Mouse (Mus musculus) kidney, adult 11 months (tissue): Measurements from ENCODE around the gene Kank1.

Source experiments
- DNase-seq: peaks from one replicate; pipeline ENCODE4 v3.0.0; 2022

The Kank1 gene

DNA sequence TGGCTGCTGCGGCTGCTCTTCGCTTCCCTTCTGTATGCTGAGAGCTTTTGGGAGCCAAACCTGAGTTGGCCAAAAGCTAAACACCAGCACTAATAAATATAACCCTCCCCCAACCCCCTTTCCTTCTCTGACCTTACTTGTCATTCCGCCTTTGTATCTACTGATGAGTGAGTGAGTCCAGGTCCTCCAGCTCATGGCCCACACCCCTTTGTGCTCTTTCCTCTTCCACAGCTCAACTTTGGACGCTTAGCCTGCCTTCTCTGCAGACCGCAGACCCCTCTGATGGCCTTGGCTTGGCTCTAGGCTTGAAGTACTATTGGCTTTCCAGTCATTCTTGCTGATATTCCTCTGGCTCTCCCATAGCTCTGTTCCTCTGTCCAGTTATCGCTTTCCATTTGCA, 16.4 kb downstream of the Kank1 start:
- DNase-seq, result no peak

DNA sequence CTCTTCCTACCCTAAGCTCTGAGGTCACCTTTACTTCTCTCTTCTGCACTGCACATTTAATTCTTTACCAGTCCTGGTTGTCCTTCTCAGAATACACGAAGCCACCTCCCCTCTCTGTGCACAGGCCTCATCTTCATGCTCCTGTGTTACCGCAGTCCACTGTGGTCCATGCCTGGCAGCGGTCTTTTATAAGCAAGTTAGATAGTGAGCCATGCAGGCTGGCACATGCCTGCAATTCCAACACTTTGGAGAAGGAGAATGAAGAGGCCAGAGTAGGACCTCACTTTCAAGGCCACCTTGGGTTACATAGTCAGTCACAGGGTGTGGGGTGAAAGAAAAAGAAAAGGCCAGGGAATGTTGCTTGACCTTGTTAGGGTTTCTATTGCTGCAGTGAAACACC, 16.9 kb downstream of the Kank1 start:
- DNase-seq, result no peak

DNA sequence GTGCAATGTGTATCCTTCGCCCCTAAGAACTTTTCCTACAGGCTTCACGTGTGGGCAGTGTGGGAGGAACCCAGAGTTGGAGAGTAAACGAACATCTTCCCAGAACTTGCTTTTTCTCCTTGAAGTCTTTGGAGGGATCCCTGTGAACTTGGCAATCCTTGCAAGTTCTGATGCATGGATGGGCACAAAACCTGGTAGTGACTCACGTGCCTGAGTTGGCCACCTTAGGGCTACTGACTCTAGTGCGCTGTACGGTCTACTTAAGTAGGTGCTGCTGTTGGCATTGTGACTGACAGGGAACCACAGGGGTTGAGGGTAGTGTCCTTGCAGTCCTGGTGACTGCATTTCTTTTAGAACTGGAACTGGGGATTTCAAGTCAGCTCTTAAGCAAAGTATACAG, 21.5 kb downstream of the Kank1 start:
- DNase-seq, result no peak

DNA sequence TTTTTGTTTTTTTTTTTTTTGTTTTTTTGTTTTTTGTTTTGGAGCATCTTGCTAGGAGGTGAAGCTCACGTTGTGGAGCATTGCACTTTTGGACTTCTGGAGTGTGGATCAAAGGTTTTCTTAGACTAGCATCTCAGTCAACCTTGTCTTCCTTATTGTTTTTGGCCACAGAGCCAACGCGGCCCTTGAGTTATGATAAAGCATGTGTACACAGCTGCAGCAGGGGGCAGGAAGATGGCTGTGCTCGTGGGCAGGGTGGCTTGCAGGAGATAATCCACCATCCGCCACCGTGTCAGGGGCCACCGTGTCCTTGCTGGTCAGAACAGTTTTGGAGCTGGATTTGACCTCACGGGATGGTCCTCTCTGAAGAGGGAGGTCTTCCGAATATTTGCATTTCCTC, 29.4 kb downstream of the Kank1 start:
- DNase-seq, result no peak

DNA sequence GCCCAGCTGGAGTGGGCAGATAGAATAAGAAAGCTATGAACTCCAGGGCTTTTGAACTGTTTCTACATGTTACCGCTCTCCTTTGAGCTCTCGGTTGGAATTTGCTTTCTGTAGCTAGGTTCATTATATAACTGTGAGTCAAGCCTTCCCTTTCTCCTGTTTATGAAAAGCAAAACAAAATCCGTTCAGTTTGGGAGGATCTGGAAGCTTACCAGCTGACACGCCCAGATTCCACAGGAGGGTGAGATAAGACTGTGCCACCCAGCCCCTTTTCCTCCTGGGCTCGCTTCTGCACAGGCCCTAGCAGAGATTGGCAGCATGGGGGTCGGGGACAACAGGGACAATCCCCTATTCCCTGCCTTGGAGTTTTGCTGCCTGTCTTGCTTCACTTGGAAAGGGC, 30.5 kb downstream of the Kank1 start:
- no peak for DNase-seq

DNA sequence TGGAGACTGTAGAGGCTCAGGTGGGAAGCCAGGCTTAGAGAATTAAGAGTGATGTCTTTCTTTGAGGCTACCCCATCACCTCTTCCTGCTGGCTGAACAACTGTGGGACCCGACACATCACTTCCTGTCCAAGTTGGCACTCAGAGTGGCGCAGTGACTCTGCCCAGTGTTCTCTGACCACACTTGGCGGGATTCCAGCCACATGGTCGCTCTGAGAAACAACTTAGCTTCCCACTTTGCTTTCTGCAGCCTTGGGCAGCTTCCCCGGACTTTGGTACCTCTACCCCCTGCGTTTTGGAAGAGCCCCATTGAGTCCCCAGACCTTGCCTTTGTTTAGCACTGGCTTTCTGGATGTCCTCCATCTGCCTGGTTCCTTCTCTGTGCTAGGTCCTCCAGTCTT, 31.8 kb downstream of the Kank1 start:
- DNase-seq, result peak; percentile 88

DNA sequence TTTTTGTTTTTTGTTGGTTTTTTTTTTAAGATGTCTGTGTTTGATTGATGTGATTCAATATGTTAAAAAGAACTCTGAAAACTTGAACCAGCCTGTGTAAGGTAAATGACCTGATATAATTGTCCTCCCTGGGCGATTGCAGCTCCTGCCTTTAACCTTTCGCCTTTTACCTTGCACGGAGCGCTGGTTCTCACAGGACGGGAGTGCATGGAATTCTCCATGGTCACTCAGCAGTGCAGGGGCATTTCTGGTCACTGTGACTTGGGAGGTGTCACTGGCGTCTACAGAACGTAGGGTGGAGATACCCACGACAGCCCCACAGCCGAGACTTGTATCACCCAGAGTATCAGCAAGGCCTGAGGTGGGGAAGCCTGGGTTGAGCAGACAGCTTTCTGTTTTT, 34.8 kb downstream of the Kank1 start:
- DNase-seq, result no peak

DNA sequence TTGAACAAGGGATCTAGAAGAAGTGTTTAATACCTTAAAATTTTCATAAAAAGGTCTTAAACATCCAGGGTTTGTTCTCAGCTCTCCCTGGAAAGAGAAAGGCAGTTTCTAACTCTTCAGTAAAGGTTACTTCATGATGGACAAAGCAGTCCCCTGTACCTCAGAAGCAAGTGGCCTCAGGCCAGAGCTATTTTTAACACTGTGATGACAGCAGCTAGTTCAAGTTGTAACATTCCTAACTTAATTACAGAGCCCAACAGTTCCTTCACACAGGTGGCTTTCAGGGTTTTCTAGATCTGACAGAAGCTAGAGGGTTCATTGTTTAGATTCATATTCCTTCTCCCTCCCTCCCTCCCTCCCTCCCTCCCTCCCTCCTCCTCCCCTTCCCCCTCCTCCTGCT, 36.4 kb downstream of the Kank1 start:
- DNase-seq, result peak; percentile 62

DNA sequence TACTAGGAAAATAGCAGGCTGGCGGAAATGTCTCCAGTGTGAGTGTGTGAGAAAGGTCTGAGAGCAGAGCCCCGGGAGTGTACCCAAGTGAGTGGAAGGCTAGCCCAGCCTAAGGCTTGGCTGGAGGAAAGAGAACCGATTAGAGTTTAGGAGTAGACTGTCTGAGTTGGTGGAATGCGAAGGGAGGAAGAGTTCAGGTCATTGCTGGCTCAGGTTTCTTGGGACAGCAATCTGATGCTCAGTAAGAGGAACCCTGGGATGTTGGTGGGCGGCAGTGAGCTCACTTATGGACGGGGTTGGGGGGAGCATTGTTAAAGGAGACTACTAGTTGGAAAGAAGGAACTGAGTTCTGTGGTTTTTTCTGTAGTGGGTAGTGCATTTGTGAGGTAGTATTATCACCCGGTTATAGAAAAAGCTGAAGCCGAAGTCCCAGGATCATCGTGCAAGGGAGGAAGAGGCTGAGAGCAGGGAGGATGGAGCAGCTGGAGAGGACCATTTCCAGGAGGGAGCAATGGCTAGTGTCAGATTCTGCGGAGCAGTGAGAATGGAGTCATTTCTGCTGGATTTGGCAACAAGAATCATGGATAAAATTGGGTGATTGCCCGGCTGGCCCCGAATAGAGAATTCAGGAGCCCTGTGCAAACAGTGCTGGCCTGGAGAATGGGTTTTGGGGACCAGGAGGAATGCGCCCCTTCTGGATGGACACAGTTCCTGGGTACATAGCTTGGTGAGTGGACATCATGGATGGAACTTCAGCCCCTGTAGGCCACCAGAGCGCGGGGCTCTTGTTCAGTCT, 40.0 kb downstream of the Kank1 start:
- no peak for DNase-seq

DNA sequence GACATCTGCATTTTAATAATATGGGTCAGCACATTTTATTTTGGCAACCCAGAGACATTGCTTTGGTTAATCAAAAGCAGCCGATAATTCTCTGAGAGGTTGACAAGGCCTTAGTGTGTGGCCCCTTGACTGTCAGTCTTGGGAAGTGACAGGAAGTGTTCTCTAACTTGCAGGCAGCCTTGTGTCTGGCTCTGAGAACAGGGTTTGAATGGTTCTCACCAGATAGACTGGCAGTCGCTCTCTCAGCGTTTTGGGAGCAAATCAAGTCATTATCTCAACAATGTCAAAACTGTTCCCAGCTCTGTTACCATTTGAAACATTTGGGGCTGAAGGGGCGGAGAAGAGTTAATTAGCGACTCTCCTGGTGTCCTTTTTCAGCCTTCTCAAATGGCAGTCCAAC, 41.0 kb downstream of the Kank1 start:
- no peak for DNase-seq

DNA sequence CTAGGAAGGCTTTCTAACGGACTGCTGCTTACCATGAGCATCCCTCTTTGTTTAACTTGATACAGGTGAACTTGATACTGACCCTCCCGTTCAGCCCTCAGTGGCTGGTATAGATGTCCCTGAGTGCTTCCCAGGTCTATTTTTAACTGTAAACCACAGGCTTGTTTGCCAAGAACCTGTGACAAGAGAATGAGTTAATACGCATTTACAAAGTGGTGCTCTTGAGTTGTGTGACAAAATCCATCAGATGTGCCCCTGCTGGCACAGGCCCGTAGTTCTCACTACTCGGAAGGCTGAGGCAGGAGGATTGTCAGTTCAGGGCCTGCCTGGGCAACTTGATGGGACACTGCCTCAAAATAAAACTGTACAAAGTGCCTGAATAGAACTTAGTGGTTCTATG, 42.8 kb downstream of the Kank1 start:
- DNase-seq, result no peak

DNA sequence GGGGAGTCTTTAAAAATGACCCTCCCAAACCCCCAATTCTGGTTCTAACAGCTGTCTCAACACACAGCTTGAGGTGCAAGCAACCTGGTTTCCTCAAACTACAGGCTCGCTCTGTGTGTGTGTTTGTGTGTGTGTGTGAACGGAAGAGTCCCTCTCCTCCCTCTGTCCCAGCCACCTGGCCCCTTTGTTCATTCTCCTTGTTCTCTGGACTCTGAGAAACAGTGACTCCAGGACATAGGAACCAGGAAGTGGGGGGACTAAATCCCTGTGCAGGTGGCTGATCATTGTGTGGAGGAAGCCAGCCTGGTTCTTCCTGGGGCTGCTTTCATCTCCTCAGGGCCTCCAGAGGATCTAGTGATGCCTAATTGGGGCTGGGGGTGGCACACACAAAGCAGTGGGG, 46.9 kb downstream of the Kank1 start:
- no peak for DNase-seq

DNA sequence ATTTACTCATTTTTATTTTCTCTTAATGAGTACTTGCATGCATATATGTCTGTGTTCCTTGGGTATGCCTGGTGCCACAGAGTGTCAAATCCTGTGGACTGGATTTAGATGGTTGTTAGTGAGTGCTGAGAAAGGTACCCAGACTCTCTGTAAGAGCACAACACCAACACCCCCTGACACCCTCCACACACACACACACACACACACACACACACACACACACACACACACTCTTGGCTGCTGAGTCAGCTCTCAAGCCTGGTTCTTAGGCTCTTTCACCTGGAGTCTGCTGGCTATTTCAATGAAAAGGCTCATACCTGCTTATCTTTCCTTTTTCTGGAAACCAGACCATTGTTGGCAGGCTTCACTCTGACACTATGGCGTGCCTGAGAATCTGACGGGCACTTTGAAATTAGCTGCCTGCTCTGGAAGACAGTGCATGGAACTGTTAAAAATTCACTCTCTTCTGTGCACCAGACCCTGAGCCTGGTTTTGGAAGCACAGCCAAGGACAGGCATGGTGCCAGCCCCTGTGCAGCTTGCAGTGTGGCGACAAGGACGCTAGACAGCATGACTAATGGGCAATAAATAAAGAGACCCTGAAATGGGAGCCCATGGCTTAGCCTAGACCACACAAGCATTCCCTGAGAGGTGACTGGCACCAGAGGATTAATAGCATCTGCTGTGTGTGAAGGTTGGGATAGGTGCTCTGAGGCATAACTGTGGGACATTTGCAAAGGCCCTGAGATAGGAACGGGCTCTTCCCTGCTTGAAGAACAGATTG, 49.2 kb downstream of the Kank1 start:
- peak; percentile 77 for DNase-seq

DNA sequence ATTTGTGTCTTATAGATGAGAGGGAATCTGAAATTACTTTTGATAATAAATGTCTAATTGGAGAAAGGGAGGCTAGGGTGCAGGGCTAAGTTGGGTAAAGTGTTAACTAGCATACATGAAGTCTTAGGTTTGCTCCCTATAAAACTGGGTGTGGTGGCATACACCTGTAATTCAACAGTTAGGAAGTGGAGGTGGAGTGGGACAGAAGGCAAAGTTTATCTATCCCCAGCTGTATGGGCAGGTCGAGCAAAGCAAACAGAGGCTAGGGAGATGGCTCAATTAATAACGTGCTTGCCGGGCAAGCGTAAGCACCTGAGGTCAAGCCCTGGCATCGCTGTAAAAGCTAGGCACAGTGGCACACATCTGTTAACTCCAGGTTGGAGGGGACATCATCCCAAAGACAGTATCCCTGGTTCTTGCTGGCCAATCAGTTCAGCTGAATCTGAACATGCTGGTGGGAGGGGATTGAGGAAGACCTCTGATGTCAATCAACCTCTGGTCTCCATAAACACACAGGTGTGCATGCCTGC, 54.3 kb downstream of the Kank1 start:
- DNase-seq, result no peak

DNA sequence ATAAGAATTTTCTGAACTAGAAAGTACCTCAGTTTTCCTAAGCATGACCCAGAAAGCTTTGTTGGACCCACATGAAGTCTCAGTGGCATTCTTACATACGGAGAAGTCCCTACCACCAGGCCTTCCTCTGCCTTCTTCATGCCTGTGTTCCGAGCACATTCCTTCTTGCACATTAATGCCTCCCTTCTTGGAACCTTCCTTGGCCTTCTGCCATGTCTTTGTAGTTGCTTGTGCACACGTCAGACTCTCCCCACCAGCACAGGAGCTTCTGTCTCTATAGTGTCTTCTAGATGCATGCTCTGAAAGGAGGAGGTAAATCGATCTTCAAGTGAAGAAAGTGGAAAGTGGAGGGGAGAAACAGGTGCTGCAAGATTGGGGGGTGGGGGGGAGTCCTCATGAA, 58.4 kb downstream of the Kank1 start:
- peak; percentile 40 for DNase-seq

DNA sequence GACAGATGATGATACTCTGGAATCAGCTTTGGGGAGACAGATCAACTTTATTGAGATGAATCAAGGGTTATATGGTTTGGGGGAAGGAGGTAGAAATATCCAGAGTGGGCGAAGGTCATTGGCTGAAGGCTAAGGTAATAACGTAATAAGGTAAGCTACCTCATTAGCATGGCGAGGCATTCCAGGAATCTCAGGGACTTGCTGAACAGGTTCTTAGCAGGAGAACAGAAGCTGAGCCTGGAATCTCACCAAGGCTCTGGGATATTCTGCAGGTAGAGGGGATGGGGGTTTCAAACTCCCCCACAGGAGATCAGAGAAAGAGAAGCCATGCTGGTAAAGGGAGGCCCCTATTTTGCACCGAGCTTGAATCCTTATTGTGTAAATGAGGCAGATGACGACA, 60.5 kb downstream of the Kank1 start:
- DNase-seq, result peak; percentile 66

DNA sequence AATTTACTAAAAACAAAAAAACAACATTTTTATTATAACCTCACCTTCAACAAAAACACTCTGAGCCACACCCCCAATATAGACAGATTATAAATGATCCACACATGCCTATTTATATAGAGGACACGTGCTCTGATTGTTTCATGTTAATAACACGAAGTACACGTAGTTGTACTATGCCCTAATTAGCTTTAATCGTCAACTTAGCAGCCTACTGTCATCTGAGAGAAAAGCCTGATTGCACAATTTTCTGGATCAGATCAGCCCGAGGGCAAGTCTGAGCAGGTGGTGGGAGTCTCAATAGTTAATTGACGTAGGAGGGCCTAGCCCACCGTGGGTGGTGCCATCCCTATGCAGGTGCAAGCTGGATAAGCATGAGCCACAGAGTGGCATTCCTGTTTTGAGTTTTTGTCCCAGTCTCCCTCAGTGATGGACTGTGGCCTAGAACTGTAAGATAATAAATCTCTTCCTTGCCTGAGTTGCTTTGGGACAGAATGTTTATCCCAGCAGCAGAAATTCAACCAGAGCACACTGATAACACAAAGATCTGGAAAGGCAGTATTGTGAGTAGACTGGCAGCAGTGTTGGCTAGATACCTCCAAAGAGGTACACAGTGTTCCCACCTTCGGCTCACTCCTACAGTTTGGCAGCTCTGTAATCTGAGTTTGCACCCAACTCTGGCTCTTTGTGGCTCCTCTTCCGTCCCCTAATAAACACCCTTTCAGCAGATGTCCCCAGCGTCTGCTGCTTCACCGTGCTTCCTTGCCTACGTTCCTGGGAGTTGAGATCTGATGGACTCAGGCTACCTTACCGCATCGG, 63.3 kb downstream of the Kank1 start:
- no peak for DNase-seq

DNA sequence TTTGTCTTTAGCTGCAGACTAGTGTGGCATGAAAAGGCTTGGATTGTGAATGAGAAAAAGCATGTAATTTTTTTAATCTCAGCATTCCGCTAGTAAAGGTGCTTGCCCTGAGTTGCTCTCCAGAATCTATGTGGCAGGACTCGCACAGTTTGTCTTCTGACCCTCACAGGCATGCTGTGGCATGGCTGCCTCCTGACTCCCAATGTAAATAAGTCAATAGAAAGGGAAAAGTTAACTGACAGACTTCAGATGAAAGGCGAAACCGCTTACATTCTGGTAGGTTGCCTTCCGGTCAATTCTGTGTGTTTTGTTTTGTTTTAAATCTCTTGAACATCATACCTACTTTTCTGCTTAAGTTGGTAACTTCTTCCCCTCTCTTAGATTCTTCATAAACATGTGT, 64.4 kb downstream of the Kank1 start:
- DNase-seq, result no peak

DNA sequence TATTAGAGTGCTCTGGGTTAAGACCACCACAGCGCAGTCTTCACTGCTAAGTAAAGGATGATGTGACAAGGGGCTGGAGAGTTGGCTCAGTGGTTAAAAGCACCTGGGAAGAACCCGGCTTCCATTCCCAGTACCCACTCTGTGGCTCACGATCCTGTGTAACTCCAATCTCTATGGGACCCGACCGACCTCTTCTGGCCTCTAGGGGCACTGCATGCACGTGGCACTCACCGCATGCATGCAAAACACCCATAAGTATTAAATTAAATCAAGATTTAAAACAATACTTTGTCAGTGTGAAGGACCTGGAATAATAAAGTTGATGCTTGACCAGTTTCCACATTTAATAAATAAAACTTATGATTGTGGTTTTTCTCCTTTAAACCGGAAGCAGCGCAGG, 69.5 kb downstream of the Kank1 start:
- no peak for DNase-seq

DNA sequence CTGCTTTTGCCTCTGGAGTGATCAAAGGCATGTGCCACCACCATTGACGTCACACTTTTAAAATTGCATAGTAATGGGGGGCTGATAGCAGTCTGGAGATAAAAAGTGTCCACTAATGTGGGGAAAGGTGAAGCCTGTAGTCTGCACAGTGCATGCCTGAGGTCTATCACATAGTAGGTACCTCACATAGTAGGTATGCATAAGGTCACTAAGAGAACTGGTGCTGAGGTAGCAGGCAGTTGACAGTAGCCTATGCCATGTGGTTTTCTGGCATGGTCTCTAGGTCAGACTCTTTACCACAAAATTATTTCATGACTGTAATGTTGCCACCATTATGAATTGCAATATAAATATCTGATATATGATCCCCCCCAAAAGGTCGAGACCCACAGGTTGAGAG, 71.4 kb downstream of the Kank1 start:
- DNase-seq, result no peak

DNA sequence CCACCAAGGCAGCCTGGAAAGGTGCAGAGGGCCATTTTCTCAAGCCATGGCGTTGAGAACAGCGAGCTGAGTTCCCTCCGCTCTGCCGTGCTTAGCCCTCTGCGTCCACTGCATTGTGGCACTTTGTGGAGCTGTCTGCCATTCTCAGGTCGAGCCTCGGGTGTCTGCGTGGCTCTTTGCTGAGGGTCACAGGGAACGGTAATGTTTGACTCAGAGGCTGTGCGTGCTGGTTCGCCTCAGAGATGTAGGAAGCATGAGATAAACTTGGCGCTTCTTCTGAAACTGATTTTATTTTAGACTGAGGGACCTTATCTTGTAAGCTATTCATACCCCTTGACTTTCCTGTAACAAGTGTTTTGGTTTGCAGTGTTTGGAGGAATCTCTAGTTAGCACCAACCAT, 72.0 kb downstream of the Kank1 start:
- no peak for DNase-seq

DNA sequence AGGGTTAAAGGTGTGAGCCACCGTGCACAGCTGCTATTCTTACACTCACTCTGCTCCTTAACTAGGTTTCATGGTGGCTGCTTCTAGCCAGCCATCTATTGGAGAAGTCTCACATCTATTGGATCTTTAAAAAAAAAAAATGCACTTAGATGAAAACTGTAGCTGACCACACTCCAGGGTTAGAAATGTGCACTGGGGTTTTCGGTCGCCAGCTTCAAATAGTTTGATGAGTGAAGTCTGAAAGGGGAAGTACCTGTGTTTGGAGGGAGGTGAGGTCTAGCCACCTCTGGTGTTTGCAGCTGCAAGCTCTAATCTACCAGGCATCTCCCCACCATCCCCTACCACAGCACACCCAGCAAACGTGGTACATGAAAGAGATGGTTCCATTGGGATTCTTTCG, 74.2 kb downstream of the Kank1 start:
- no peak for DNase-seq

DNA sequence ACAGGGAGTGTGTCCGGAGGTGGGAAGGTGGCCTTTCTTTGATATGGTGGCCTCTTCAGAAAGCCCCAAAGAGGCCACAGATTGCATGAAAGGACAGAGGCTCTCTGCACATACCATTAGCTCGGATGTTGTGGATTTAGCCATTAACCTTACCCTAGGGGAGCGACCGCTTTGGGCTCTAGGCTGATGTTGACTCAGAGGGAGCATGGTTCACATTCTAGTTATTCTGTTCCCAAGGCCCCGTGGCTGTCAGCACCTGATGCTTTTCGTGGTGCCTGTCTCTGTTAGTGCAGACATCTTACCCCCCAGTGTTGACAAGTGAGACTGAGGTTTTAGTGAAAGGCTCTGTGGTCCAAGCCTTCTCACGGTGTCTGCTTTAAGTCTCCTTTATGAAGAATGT, 74.9 kb downstream of the Kank1 start:
- DNase-seq, result no peak
